Mouse (Mus musculus) MEL (cell line): ENCODE data around the gene Ahcyl1.
A peak's percentile ranks its signal among the peaks of the same experiment; 100 is the strongest.

Experiments used
- CTCF ChIP-seq, 3 experiments: IDR thresholded peaks in 2 of 3; conservative IDR thresholded peaks in 1 of 3; 2 replicates each; pipeline ENCODE4 v1.5.1; 2011 to 2012; ENCODE audit warnings: low read length in 3 of 3, low read depth in 2 of 3, mild to moderate bottlenecking in 2 of 3, improper control_type of control experiment in 1 of 3, inconsistent platforms in 1 of 3, mixed read lengths in 1 of 3, moderate library complexity in 1 of 3; ENCODE audit not compliant: control insufficient read depth in 1 of 3, insufficient read depth in 1 of 3, poor library complexity in 1 of 3, severe bottlenecking in 1 of 3
- EP300 ChIP-seq, 2 experiments: IDR thresholded peaks; 2 replicates each; pipeline ENCODE4 v1.6.1; 2011; ENCODE audit warnings: improper control_type of control experiment in 2 of 2, low read length in 2 of 2, low read depth in 1 of 2, mild to moderate bottlenecking in 1 of 2
- GATA1 ChIP-seq: IDR thresholded peaks from 2 replicates; pipeline ENCODE4 v1.6.1; 2011; ENCODE audit warnings: low read depth, low read length, improper control_type of control experiment
- MAX ChIP-seq: IDR thresholded peaks from 2 replicates; pipeline ENCODE4 v1.6.1; 2011; ENCODE audit warnings: low read length, improper control_type of control experiment
- MYC ChIP-seq: IDR thresholded peaks from 2 replicates; pipeline ENCODE4 v1.6.1; 2011; ENCODE audit warnings: low read depth, mild to moderate bottlenecking, low read length, improper control_type of control experiment, moderate library complexity
- POLR2A ChIP-seq, 2 experiments: IDR thresholded peaks; 2 replicates each; pipeline ENCODE4 v1.6.1; 2011 to 2012; ENCODE audit warnings: low read length in 2 of 2, mild to moderate bottlenecking in 2 of 2, control low read depth in 1 of 2, improper control_type of control experiment in 1 of 2, low read depth in 1 of 2, moderate library complexity in 1 of 2; ENCODE audit not compliant: control insufficient read depth in 1 of 2, insufficient read depth in 1 of 2, poor library complexity in 1 of 2
- POLR2AphosphoS2 ChIP-seq: IDR thresholded peaks from 2 replicates; pipeline ENCODE4 v1.6.1; 2011; ENCODE audit warnings: low read length, improper control_type of control experiment
- SMC3 ChIP-seq: IDR thresholded peaks from 2 replicates; pipeline ENCODE4 v1.6.1; 2011; ENCODE audit warnings: low read depth, low read length, improper control_type of control experiment
- USF1 ChIP-seq: IDR thresholded peaks from 2 replicates; pipeline ENCODE4 v1.6.1; 2014; ENCODE audit warnings: low read depth, mild to moderate bottlenecking, inconsistent platforms, low read length, improper control_type of control experiment, moderate library complexity
- USF2 ChIP-seq, 2 experiments: IDR thresholded peaks; 2 replicates each; pipeline ENCODE4 v1.6.1; 2011 to 2012; ENCODE audit warnings: improper control_type of control experiment in 2 of 2, low read length in 2 of 2, borderline replicate concordance in 1 of 2, inconsistent platforms in 1 of 2, low read depth in 1 of 2, mild to moderate bottlenecking in 1 of 2; ENCODE audit not compliant: insufficient read depth in 1 of 2
- ZNF384 ChIP-seq: IDR thresholded peaks from 2 replicates; pipeline ENCODE4 v1.6.1; 2012; ENCODE audit warnings: low read depth, mild to moderate bottlenecking, inconsistent platforms, low read length, improper control_type of control experiment

DNA sequence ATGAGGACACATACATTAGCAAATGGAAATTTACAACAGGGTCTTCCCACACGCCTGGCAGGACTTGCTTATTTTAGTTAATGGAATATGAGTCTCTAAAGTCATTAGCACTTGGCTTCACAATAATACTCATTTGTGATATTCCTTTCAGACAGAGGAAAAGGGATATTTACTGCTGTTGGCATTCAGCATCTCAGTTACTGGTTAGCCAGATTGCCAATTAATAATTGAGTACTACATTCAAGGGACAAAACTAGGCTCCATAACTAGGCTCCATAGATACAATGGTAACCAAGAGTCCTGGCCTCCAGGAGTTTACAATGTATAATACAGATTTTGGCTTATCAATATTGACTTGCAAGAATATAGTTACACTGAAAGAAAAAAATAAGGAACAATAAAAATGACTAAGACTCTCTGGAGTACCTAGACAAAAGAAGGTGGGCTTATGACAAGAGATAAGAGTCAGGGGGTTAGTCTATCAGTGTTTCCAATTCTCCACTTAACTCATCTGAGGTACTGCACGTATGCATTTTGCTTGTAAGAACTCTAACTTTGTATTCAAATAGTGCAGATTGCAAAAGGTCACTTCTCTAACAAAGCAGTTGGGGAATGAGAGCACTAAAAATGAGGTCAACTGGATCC is 2.0 kb downstream of the Ahcyl1 start:
- TF ChIP-seq POLR2A (IDR thresholded peaks at IDR 0.05; ENCODE audit: control insufficient read depth in 1 of 2, insufficient read depth in 1 of 2, low read depth in 1 of 2, low read length in 2 of 2, poor library complexity in 1 of 2) (no peak), SMC3 (no peak), USF1 (no peak), CTCF (IDR thresholded peaks at IDR 0.05 in 2 of 3, conservative IDR thresholded peaks at IDR 0.05 in 1 of 3; ENCODE audit: control insufficient read depth in 1 of 3, insufficient read depth in 1 of 3, low read depth in 2 of 3, low read length in 3 of 3, poor library complexity in 1 of 3, severe bottlenecking in 1 of 3) (no peak), ZNF384 (peak; percentile 3; the same call in 1 of the 2 replicates), USF2 (IDR thresholded peaks at IDR 0.05; ENCODE audit: borderline replicate concordance in 1 of 2, insufficient read depth in 1 of 2, low read depth in 1 of 2, low read length in 2 of 2) (no peak), POLR2AphosphoS2 (no peak), GATA1 (peak; percentile 58; the same call in 1 of the 2 replicates), MYC (no peak), EP300 (IDR thresholded peaks at IDR 0.05; ENCODE audit: low read depth in 1 of 2, low read length in 2 of 2) (peak; percentile 45 to 75; a peak in 2 of 4 replicates), MAX (no peak)
